Mouse (Mus musculus): ENCODE measurements at regions not wholly inside any gene's neighbourhood (a gene's known extent, or its start where the extent isn't known, plus 50 kb on each side); places are given as distances from the start of the nearest gene placed in this dataset.

DNA sequence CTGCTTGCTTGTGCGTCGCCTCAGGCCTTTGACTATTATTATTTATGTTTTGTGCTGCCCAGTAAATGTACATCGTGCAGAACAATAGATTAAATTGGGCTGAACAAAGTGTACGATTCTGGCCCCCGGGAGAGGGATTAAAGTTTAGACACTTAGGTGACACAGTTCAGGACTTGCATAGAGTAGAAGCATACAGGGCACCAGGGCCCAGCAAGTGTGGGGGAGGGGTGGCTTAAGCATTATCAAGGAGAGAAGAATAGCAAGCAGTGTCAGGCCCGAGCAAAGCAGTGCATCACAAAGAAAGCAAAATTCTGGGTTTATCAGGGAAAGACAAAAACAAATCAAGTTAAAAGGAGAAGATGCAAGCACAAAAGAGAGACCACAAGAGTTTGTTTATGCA is 133.3 kb upstream of the Myt1l start:
- no peak for TF ChIP-seq POLR2AphosphoS2 (IDR thresholded peaks at IDR 0.05; ENCODE audit: insufficient read length, low read depth)
- no peak for TF ChIP-seq MYOG (IDR thresholded peaks at IDR 0.05; ENCODE audit: control insufficient read depth in 1 of 3, insufficient read depth in 1 of 3, insufficient read length in 2 of 3, low read depth in 2 of 3)
- TF ChIP-seq TCF3 (IDR thresholded peaks at IDR 0.05; ENCODE audit: insufficient read length, low read depth), result no peak
- Histone ChIP-seq H3K79me2 (ENCODE audit: control insufficient read depth, insufficient read depth) (no peaks in the 10 kb centered on the region), H3K4me2 (ENCODE audit: low read depth) (no peak overlapping the region), H3K36me3 (ENCODE audit: control insufficient read depth, insufficient read depth) (no peaks in the 10 kb centered on the region), H3K27me3 (ENCODE audit: control insufficient read depth, insufficient read depth, insufficient read length) (no peaks in the 10 kb centered on the region), H3K4me3 (no peak overlapping the region), H3ac (ENCODE audit: control insufficient read depth, insufficient read length) (no peak overlapping the region)

DNA sequence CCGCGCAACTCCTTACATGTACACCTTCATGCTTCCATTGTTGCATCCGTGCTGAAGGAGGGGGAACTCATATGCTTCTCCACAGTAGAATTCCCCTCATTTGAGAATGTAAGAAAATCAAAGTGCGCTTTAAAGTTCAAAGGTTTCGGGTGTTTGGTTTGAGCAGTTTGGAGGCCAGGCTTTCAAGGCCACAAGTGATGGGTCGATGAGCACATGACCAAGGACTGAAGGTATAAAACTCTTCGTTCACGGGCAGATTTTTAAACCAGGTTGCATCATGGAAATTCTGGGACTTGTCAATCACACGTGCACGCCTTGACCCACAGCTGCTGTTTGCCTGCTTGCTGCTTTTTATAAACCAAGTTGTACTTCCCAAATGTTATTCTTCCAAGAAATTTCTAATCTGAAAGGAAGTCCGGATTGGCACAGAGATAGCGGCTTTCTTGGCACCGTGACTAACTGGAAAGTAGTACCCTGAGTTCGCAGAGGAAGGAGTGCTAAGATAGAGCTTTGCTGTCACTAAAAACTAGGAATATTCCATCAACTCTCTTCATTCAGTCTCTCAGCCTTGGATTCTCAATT is 132.7 kb upstream of the Myt1l start:
- H3K36me3 ChIP-seq (ENCODE audit: control insufficient read depth, insufficient read depth), result no peaks in the 10 kb centered on the region
- no peak overlapping the region for H3K4me3 ChIP-seq
- no peak overlapping the region for H3ac ChIP-seq (ENCODE audit: control insufficient read depth, insufficient read length)
- H3K79me2 ChIP-seq (ENCODE audit: control insufficient read depth, insufficient read depth), result no peaks in the 10 kb centered on the region
- no peaks in the 10 kb centered on the region for H3K27me3 ChIP-seq (ENCODE audit: control insufficient read depth, insufficient read depth, insufficient read length)
- TF ChIP-seq MYOG (IDR thresholded peaks at IDR 0.05; ENCODE audit: control insufficient read depth in 1 of 3, insufficient read depth in 1 of 3, insufficient read length in 2 of 3, low read depth in 2 of 3) (no peak), POLR2AphosphoS2 (IDR thresholded peaks at IDR 0.05; ENCODE audit: insufficient read length, low read depth) (no peak), TCF12 (IDR thresholded peaks at IDR 0.05; ENCODE audit: insufficient read depth, poor library complexity, severe bottlenecking) (no peak), TCF3 (IDR thresholded peaks at IDR 0.05; ENCODE audit: insufficient read length, low read depth) (no peak), CEBPB (IDR thresholded peaks at IDR 0.05; ENCODE audit: insufficient read depth, poor library complexity, severe bottlenecking) (no peak), E2F4 (IDR thresholded peaks at IDR 0.05; ENCODE audit: insufficient read depth) (no peak), POLR2A (IDR thresholded peaks at IDR 0.05; ENCODE audit: insufficient read length, low read depth) (no peak), SRF (IDR thresholded peaks at IDR 0.05; ENCODE audit: control insufficient read depth, insufficient read length, low read depth) (no peak), MYOD1 (IDR thresholded peaks at IDR 0.05; ENCODE audit: control insufficient read depth in 1 of 3, insufficient read length in 2 of 3, low read depth in 2 of 3) (no peak), MAX (IDR thresholded peaks at IDR 0.05; ENCODE audit: low read depth) (no peak), REST (IDR thresholded peaks at IDR 0.05; ENCODE audit: insufficient read depth, insufficient read length) (no peak), USF1 (IDR thresholded peaks at IDR 0.05; ENCODE audit: low read depth) (no peak)
- H3K4me2 ChIP-seq (ENCODE audit: low read depth), result no peak overlapping the region

- Histone ChIP-seq H3K4me3 (no peak overlapping the region), H3K27me3 (ENCODE audit: control insufficient read depth, insufficient read depth, insufficient read length) (no peaks in the 10 kb centered on the region), H3K36me3 (ENCODE audit: control insufficient read depth, insufficient read depth) (no peaks in the 10 kb centered on the region), H3K4me2 (ENCODE audit: low read depth) (no peak overlapping the region), H3K79me2 (ENCODE audit: control insufficient read depth, insufficient read depth) (no peaks in the 10 kb centered on the region), H3ac (ENCODE audit: control insufficient read depth, insufficient read length) (no peak overlapping the region)
- TF ChIP-seq POLR2A (IDR thresholded peaks at IDR 0.05; ENCODE audit: insufficient read length, low read depth) (no peak), POLR2AphosphoS2 (IDR thresholded peaks at IDR 0.05; ENCODE audit: insufficient read length, low read depth) (no peak), E2F4 (IDR thresholded peaks at IDR 0.05; ENCODE audit: insufficient read depth) (no peak), MAX (IDR thresholded peaks at IDR 0.05; ENCODE audit: low read depth) (no peak), TCF12 (IDR thresholded peaks at IDR 0.05; ENCODE audit: insufficient read depth, poor library complexity, severe bottlenecking) (no peak), CEBPB (IDR thresholded peaks at IDR 0.05; ENCODE audit: insufficient read depth, poor library complexity, severe bottlenecking) (no peak), SRF (IDR thresholded peaks at IDR 0.05; ENCODE audit: control insufficient read depth, insufficient read length, low read depth) (no peak), TCF3 (IDR thresholded peaks at IDR 0.05; ENCODE audit: insufficient read length, low read depth) (no peak)
Observed at GRCm38 (mm10) chr12:29404434-29404833, 123.8 kb upstream of the Myt1l start.

DNA sequence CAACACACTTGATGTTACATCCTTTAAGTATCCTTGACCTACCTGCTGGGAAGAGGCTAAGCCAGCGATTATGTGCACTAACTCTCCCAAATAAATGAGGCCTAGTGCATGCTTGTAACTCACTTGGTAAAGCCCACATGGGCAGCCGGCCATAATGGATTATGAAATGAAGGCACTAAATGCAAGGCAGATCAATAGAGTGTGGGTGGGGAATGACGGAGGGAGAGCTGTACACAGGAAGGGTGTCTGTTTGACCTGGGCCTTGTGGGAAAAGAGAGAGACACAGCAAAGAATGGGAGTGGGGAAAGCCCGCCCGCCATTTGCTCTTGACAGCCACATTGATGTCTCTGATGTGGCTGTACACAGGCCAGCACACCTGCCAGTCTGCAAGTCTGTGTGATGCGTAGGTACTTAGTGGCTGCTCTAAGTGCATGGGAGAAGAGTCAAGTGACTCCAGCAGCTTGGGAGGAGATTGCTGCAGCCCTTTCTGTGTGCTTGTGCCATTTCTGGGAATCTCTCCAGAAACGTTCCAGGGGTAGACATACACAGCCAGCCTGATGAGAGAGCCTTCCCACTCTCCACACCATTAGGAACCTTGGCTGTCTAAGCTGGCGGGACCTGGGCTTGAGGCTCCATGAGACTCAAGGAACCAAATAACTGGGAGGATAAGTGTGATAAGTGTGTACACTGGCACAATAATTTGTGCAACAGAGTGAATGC is 118.7 kb upstream of the Myt1l start:
- Histone ChIP-seq H3K4me2 (ENCODE audit: low read depth) (no peak overlapping the region), H3K4me3 (no peak overlapping the region), H3ac (ENCODE audit: control insufficient read depth, insufficient read length) (no peak overlapping the region), H3K79me2 (ENCODE audit: control insufficient read depth, insufficient read depth) (no peaks in the 10 kb centered on the region), H3K27me3 (ENCODE audit: control insufficient read depth, insufficient read depth, insufficient read length) (no peaks in the 10 kb centered on the region), H3K36me3 (ENCODE audit: control insufficient read depth, insufficient read depth) (no peaks in the 10 kb centered on the region)
- TF ChIP-seq POLR2A (IDR thresholded peaks at IDR 0.05; ENCODE audit: insufficient read length, low read depth) (no peak), MAX (IDR thresholded peaks at IDR 0.05; ENCODE audit: low read depth) (no peak), SRF (IDR thresholded peaks at IDR 0.05; ENCODE audit: control insufficient read depth, insufficient read length, low read depth) (no peak), MYOG (IDR thresholded peaks at IDR 0.05; ENCODE audit: control insufficient read depth in 1 of 3, insufficient read depth in 1 of 3, insufficient read length in 2 of 3, low read depth in 2 of 3) (no peak), REST (IDR thresholded peaks at IDR 0.05; ENCODE audit: insufficient read depth, insufficient read length) (no peak), E2F4 (IDR thresholded peaks at IDR 0.05; ENCODE audit: insufficient read depth) (no peak), TCF12 (IDR thresholded peaks at IDR 0.05; ENCODE audit: insufficient read depth, poor library complexity, severe bottlenecking) (no peak), CEBPB (IDR thresholded peaks at IDR 0.05; ENCODE audit: insufficient read depth, poor library complexity, severe bottlenecking) (no peak), TCF3 (IDR thresholded peaks at IDR 0.05; ENCODE audit: insufficient read length, low read depth) (no peak), POLR2AphosphoS2 (IDR thresholded peaks at IDR 0.05; ENCODE audit: insufficient read length, low read depth) (no peak)

DNA sequence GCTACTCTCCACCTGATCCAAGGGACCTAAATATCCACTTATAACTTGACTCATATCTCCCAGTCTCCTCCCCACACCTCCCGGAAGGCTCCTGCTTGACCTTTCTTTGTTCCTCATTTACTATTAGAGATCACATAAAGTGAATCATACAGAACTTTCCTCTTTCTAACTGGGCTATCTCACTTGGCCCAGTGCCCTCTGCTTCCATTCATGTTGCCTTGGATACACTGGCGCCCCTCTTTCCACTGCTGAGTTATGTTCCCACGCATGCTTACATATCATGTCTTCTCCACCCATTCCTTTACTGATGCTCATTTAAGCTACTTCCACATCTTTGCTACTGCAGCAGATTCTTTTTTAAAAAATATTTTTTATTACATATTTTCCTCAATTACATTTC is 94.2 kb upstream of the Myt1l start:
- H3K27me3 ChIP-seq (ENCODE audit: control insufficient read depth, insufficient read depth, insufficient read length), result no peaks in the 10 kb centered on the region
- no peak overlapping the region for H3K4me2 ChIP-seq (ENCODE audit: low read depth)
- H3ac ChIP-seq (ENCODE audit: control insufficient read depth, insufficient read length), result no peak overlapping the region
- no peaks in the 10 kb centered on the region for H3K79me2 ChIP-seq (ENCODE audit: control insufficient read depth, insufficient read depth)
- H3K4me3 ChIP-seq, result no peak overlapping the region
- no peaks in the 10 kb centered on the region for H3K36me3 ChIP-seq (ENCODE audit: control insufficient read depth, insufficient read depth)
- TF ChIP-seq TCF12 (IDR thresholded peaks at IDR 0.05; ENCODE audit: insufficient read depth, poor library complexity, severe bottlenecking) (no peak), REST (IDR thresholded peaks at IDR 0.05; ENCODE audit: insufficient read depth, insufficient read length) (no peak), E2F4 (IDR thresholded peaks at IDR 0.05; ENCODE audit: insufficient read depth) (no peak), POLR2AphosphoS2 (IDR thresholded peaks at IDR 0.05; ENCODE audit: insufficient read length, low read depth) (no peak), MYOD1 (IDR thresholded peaks at IDR 0.05; ENCODE audit: control insufficient read depth in 1 of 3, insufficient read length in 2 of 3, low read depth in 2 of 3) (no peak), USF1 (IDR thresholded peaks at IDR 0.05; ENCODE audit: low read depth) (no peak), MYOG (IDR thresholded peaks at IDR 0.05; ENCODE audit: control insufficient read depth in 1 of 3, insufficient read depth in 1 of 3, insufficient read length in 2 of 3, low read depth in 2 of 3) (no peak), POLR2A (IDR thresholded peaks at IDR 0.05; ENCODE audit: insufficient read length, low read depth) (no peak), CEBPB (IDR thresholded peaks at IDR 0.05; ENCODE audit: insufficient read depth, poor library complexity, severe bottlenecking) (no peak), MAX (IDR thresholded peaks at IDR 0.05; ENCODE audit: low read depth) (no peak), SRF (IDR thresholded peaks at IDR 0.05; ENCODE audit: control insufficient read depth, insufficient read length, low read depth) (no peak), TCF3 (IDR thresholded peaks at IDR 0.05; ENCODE audit: insufficient read length, low read depth) (no peak)
